Mouse (Mus musculus): ENCODE data around the gene St6galnac4. TPM values are rescaled to one million over a fixed set of nuclear protein-coding genes. Genes with fewer than 3 reads are reported as not detected.

The St6galnac4 gene
- total RNA-seq, 2 experiments from 2014 or later, result 26.0 to 37.5 TPM

DNA sequence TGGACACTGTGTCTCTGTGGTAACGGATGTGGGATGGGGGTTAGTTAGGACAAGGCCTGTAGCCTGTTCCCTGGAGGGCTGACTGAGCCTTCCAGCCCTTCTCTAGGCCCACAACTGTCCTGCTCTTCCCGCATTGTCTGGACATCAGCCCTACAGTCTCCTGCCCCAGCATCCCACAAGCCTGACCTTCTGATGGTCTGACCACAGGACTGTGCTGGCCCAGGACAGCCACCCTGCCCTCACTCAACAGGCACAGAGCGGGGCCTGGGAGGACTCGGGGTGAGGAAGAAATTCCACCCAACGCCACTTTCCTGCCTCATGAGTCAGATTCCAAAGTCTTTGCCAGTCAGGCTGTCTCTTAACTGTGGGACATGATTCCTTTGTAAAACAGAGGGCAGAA lies 10.8 kb downstream of the St6galnac4 start:
- ATAC-seq (replicated peaks; ENCODE audit: poor library complexity, severe bottlenecking), result no peak

DNA sequence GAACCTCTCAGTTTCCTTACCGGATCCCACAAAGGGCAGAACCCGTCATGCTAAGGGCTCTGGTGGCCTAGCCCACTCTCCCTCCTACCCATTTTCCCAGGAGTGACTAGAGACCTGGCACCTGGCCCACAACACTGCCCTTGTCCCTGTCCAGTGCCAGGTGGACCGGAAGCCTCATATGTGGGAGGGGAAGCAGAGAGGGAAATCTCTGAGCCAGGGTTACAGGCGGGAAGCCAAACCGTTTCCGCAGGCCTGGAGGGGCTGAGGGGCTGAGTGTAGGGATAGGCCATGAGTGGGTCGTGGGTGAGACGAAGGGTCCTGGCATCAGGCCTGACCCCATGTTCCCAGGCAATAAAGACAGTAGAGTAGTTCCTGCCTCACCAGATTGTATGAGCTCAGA lies 11.6 kb downstream of the St6galnac4 start:
- no peak for ATAC-seq (replicated peaks; ENCODE audit: poor library complexity, severe bottlenecking)

DNA sequence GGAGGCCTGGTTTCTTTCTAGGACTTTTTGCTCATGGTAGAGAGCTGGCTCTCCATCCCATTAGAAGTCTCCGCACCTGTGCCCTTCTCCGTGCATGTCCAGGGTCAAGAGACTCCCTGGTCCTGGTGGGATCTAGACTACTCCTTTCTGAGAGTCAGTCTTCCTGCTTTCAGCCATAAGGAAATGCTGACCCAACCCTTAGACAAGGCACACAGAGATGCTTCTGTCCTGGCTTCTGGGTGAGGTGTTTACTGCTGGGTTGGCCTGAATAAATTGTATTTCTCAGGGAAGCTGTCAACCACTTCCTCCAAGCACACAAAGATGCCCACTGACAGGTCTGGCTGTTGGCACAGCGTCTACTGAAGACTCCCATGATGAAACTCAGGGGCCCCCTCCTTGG lies 12.5 kb downstream of the St6galnac4 start, which contains the start of gene St6galnac6:
TSS of gene St6galnac6 (plus strand) at position 301 of the 400 bp plus-strand sequence.
- ATAC-seq (replicated peaks; ENCODE audit: poor library complexity, severe bottlenecking), result no peak

DNA sequence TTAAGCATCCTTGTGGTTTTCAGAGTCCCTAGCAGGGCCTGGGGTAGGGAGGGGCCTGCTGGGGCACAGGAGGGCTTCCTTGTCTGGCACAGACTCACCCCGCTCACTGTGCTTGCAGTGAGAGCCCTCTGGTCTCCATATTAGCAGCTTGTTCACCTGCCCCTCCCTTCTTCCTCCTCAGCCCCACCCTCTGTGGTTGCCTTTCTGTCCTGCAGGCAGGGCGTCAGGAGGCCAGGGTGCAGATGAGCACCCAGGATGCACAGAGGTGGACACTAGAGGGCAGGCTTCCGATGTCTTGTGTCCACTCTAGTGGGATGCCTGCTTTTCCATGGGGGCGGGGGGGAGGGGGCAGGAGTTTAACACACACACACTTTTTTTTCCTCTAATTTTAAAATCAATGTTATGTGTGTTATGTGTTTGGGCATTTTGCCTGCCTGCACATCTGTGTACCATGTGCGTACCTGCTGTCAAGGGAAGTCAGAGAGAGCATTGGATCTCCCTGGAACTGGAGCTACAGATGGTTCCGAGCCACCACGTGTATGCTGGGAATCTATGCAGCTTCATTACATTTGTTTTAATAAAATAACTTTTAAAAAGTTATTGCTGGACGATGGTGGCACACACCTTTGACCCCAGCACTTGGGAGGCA lies 14.6 kb downstream of the St6galnac4 start:
- ATAC-seq (replicated peaks; ENCODE audit: poor library complexity, severe bottlenecking), result peak; percentile 67

DNA sequence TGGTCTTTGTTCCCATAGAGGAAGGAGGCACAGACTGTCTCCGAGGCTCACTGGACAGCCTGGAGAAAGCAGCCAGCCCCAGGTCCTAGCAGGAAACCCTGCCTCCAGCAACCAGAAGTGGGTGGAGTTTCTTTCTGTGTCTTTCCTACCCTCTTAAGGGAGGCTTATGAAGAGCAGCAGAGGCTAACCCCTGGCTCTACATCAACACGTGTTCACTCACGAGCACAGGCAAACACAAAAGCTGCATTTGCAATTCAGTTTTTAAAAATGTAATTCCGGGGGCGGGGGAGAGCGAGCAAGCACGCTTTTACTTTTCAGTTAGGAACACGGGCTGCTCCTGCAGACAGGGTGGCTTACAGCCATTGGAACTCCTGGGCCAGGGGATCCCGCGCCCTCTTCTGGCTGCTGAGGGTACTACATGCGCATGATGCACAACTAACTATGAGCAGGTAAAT lies 15.7 kb downstream of the St6galnac4 start:
- ATAC-seq (replicated peaks; ENCODE audit: poor library complexity, severe bottlenecking), result peak; percentile 47

DNA sequence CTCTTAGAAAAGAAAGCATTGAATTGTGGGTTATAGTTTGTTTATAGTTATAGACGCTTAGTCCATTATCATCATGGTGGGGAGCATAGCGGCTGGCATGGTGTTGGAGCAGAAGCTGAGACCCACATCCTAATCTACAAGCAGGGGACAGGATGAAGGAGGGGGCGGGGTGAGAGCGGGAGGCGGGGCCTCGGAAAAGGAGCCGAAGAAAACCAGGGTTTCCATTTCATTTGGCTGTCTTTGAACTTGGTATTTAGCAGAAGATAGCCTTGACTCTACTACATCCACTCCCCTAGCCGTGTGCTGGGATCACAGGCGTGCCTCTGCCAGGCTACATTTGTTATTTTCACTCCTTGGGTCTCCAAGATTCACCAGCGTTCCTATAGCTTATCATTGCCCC lies 17.7 kb downstream of the St6galnac4 start:
- no peak for ATAC-seq (replicated peaks; ENCODE audit: poor library complexity, severe bottlenecking)

DNA sequence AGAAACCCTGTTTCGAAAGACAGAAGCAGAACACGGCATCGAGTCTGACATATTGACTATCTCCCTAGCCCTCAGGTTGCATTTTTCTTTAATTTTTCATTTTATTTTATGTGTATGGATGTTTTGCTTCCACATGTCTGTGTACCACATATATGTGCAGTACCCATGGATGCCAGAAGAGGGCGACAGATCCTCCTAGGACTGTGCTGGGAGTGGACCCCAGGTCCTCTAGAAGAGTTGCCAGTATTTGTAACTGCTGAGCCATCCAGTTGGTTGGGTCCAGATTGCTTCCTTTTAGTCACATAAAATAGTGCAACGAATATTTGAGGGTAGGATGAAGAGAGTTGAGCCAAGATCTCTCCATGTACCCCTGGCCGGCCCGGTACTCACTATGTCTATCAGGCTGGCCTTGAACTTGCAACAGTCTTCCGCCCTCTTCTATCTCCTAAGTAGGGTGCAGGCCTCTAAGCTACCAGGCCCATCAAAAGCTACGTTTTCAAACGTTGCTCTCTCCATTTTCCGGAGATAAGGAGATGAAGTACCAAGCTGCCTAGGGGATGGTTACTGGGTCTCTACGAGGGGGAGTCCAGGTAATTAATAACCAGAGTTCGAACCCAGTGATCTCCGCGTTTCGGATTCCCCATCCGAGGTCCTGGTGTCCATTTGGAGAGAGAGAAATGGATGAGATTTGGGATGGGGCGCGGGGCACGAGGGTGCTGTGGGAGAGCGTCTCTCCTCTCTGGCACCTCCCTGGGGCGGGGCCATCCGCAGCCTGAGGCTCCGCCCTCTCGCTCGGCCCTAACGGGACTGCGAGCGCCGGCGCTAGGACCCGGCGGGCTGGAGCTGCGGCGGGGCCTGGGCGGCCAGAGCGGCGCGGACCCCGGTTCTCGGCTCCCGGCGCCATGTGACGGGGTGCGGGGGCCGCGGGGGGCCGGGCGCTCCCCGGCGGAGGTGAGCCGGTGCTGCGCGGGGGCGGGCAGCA lies 19.6 kb downstream of the St6galnac4 start:
- ATAC-seq (replicated peaks; ENCODE audit: poor library complexity, severe bottlenecking), result peak; percentile 40

- peak; percentile 46 for ATAC-seq (replicated peaks; ENCODE audit: poor library complexity, severe bottlenecking)
Measured at GRCm38 (mm10) chr2:32607262-32607947, 20.5 kb downstream of the St6galnac4 start.

DNA sequence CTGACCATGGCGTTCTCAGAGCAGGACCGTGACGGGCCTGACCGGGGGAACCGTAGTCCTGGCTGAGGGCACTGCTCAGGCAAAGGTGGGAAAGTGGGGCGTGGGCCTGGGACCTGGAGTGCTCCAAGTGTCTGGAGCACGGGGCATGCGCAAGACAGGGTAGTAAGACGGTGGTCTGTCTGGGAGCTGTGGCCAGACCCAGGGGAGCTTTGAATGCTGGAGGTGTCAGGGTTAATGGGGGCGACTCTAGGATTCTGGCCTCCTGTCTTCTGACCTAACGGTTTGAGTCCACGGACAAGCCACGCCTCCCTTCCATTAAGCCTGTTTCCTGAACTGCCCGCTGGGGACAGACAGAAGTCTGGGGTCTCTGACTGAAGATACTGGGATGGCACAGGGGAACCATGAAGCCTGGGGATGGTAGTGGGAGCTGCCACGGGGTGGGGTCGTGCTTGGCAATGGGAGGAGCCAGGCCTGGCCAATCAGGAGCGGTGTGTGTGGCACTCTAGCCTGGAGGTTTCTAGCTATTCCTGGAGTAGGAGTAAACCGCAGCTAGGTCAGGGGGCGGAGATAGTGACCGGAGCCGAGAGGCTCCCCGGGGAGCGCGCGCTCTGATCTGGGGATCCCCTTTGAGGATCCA lies 21.4 kb downstream of the St6galnac4 start:
- ATAC-seq (replicated peaks; ENCODE audit: poor library complexity, severe bottlenecking), result peak; percentile 68

DNA sequence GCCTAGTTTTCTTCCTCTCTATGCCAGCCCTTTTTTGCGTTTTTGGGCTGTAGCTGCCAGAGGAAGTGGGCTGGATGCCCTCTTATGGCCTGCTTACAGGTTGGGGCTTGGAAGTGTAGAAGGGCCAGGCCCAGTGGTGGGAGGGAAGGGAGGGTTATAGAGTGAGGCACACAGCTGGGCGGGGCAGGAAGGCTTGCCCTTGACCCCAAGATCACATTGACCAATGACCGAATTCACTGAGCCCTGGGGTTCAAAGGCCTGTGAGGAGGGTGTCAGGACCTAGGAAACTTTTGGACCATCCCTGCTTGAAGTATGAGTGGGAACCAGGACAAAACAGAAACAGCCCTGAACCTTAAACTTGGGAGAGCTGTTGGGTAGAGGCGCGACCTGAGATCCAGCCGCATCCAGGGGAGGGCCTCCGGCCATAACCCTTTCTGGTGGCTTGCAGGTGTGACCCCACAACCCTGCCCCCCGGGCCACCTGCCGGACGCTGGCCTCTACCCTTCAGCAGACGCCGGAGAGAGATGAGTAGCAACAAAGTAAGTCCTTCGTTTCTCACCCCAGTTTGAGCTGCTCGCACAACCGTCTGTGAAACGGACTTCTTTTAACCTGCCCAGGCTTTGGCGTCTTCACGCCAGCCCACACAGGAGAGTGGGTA lies 22.0 kb downstream of the St6galnac4 start:
- peak; percentile 29; the same call in 1 of the 2 replicates for ATAC-seq (replicated peaks; ENCODE audit: poor library complexity, severe bottlenecking)

DNA sequence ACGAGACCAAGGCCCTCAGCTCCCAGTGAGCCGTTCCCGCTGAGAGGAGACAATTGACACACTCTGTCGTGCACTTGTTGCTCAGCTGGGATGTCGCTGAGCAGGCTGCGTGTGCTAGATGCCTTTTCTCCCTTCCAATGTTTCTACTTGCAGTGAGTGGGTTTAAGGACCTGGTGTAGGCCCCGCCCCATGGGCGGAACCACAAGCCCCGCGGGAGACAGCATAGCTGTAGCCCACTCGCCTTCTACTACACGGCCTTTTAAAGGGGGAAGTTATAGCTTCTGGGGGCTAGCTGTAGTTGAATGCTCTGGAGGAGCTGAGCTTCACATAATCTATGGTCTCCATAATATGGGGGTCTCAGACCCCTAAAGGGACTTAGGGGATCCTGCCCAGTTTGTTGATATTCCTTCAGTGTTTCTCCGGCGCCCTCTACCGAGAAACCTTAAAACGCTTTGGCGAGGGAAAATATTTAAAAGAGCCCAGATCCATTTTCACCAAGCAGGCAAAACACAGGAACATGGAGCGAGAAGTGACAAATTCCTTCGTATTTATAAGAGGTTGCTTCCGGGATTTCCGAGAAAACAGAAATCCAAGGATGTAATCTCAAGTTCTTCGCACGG lies 23.8 kb downstream of the St6galnac4 start:
- ATAC-seq (replicated peaks; ENCODE audit: poor library complexity, severe bottlenecking), result 0 out of 2 replicates have a peak, but pooled peaks have one; percentile 10

DNA sequence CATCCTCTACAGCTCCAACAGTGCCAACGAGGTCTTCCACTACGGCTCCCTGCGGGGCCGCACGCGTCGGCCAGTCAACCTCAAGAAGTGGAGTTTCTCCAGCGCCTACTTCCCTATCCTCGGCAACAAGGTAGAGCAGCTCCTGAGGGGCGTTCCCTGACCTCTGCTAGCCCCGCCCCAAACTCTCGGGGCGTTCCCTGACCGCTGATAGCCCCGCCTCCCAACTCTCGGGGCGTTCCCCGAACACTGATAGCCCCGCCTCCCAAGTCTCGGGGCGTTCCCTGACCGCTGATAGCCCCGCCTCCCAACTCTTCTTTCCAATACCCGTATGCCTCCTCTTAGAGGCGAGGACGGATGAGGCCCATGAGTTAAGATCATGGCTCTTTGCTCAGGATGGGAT lies 25.4 kb downstream of the St6galnac4 start:
- ATAC-seq (replicated peaks; ENCODE audit: poor library complexity, severe bottlenecking), result no peak

GRCm38 (mm10) chr2:32617109-32617508 lies 30.2 kb downstream of the St6galnac4 start:
- ATAC-seq (replicated peaks; ENCODE audit: poor library complexity, severe bottlenecking), result no peak

DNA sequence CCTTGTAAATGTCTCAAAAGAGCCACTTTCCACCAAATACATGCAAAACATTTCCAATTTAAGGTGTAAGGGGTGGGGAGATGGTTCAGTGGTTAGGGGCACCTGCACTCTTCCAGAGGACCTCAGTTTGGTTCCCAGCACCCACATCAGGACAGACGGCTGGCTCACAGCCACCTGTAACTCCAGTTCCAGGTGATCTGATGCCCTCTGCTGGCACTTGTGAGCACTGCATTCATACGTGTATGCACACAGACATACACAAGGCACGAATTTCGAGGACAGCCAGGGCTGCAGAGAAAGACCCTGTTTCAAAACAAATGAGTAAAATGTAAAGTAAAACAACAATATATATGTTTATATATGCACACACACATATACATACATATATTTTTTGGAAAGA lies 30.7 kb downstream of the St6galnac4 start:
- no peak for ATAC-seq (replicated peaks; ENCODE audit: poor library complexity, severe bottlenecking)

DNA sequence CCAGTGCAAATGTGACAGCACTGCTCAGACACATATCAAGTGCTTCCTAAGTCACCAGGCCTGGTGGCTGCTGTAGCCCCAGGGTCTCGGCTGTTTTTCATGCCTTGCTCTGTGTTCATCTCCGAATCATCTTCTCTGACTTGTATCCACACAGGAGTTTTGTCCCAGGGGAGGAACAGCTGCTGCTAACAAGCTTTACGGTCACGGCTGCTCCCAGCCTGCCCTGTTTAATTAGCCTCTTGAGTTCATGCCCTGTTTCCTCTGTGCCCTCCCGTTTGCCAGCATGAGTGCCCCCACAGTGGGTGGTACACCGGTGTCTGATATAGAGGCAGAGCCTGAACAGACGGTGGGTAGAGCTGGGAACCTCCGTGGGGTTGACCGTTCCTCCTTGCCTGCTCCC lies 31.2 kb downstream of the St6galnac4 start:
- ATAC-seq (replicated peaks; ENCODE audit: poor library complexity, severe bottlenecking), result no peak

DNA sequence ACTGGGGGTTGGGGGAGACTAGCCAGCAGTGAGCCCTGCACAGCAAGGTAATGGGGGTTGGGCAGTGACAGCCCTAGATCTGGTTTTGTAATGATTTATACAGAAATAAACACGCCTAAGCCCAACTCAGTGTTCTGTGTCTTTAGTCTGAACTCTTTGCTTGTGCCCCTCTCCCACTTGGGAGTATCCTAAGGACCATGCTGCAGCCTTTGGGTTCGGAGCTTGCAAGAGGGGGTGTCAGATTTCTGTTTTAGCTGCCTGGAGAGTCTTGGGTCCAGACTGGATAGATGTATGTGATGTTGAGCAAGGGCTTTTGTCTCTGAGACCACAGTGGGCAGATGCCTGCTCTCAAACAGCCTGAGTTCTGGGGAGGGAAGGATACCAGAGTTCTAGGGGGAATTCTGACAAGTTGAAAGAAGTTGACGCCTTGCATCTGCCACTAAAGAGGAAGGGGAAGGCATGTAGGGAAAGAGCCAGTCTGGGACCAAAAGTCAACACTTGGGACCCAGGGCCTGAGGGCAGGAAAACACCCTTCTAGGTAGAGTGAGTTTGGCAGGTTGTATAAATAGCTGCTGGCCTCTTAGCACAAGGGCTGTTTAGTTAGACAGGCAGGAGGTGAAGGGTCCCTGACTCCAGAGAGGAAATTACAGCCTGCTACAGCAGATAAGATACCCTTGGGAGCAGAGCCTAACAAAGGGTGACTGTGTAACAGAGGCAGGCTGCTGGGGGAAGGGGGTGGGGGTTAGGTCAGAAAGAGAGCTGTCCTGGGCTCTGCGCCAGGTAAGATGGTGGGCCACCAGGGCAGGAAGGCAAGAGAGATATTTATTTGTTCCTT lies 34.0 kb downstream of the St6galnac4 start:
- ATAC-seq (replicated peaks; ENCODE audit: poor library complexity, severe bottlenecking), result no peak

DNA sequence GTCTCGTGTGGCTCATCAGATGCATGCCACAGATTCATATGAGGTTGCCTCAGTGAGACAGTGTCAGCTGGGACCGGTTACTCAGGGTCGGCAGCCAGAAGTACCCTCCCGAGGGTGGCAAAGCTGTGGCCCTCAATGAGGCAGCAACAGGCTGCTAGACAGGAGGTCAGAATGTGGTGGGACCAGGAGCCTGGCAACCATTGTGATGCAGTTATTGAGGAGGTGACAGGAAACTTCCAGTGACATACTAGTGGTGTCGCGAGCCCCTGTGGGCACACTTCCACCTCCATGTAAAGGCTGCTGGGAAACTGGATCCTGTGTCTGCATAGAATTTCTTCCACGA lies 34.6 kb downstream of the St6galnac4 start, which contains the start of gene Ak1:
TSS of gene Ak1 (plus strand) at position 242 of the 343 bp plus-strand sequence.
- ATAC-seq (replicated peaks; ENCODE audit: poor library complexity, severe bottlenecking), result no peak

DNA sequence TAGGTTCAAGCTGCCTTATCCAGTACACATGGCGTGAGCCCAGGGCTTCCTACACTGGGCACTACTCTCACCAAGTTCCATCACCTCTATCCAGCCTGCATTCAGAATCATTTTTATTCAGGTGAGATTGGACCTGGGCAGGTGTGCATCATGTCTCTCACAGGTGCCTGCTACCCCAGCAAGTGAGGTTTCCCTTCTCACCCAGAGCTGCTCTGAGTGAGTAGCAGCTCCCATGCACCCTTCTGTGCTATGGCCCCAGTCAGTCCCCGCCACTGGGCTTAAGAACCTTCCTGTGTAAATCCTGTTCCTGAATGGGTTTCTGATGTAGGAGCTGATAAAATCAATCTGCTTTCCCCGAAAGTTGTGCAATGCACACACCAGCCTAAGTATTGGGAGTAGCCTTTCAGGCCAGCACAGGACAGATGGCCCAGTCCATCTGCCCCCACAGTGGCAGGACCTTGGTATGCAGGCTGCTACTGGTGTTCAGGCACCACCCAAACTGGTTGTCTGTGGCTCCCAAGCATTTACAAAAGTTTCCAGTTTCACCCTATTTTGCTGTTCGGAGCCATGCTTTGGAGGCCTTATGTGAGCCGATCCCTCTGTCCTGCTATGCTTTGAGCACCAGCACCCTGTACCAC lies 37.3 kb downstream of the St6galnac4 start:
- no peak for ATAC-seq (replicated peaks; ENCODE audit: poor library complexity, severe bottlenecking)
